Mouse (Mus musculus): ENCODE results near the gene Hist3h2ba. TPM values are rescaled to one million over a fixed set of nuclear protein-coding genes. Genes with fewer than 3 reads are reported as not detected.
A peak's percentile ranks its signal among the peaks of the same experiment; 100 is the strongest.

The Hist3h2ba gene
- total and polyA plus RNA-seq, 2 experiments from 2014 or later: 7.0 to 26.3 TPM

- H3K27me3 ChIP-seq (ENCODE audit: control insufficient read depth, insufficient read depth, low read length): peaks cover 5% of the 10 kb centered on the region; the same call in 1 of the 2 replicates
- 29% methylated on average over 5 of the region's 5 CpGs for WGBS
- H3K36me3 ChIP-seq (replicated peaks; ENCODE audit: control insufficient read depth, insufficient read depth, low read length): peaks cover 23% of the 10 kb centered on the region
- H3K4me1 ChIP-seq (ENCODE audit: control insufficient read depth, insufficient read depth): peaks cover 77% of the 10 kb centered on the region
- no peak for DNase-seq (ENCODE audit: low spot score)
- no peak for ATAC-seq (ENCODE audit: insufficient read depth, low read depth)
- no peaks in the 10 kb centered on the region for H3K9me3 ChIP-seq (replicated peaks; ENCODE audit: control insufficient read depth, low read length)
- TF ChIP-seq EP300 (IDR thresholded peaks at IDR 0.05; ENCODE audit: low read depth) (no peak; the same call in 1 of the 2 replicates), CTCF (IDR thresholded peaks at IDR 0.05; ENCODE audit: low read depth) (no peak)
- peak overlapping the region; percentile 84; the same call in 1 of the 2 replicates for H3K27ac ChIP-seq (ENCODE audit: low read depth)
- peak overlapping the region; percentile 40 for H3K4me3 ChIP-seq (ENCODE audit: low read depth, low read length)
- H3K9ac ChIP-seq (replicated peaks; ENCODE audit: low read depth, low read length): peak overlapping the region; percentile 9; the same call in 1 of the 2 replicates
- H3K4me2 ChIP-seq (ENCODE audit: low read depth, low read length): peak overlapping the region; percentile 64
Measured at GRCm38 (mm10) chr11:58997541-58997940, 48.8 kb downstream of the Hist3h2ba start.

Small RNA genes lying within 50 kb of the gene (microRNA-seq; reads per million reads assigned to microRNA genes)
- gene Gm44313: not detected

Other genes starting within 250 kb of the Hist3h2ba start
- not detected in 2 replicates for gene Olfr319, start 249.8 kb upstream of the Hist3h2ba start, total RNA-seq (2014; rRNA removed; ENCODE audit: low replicate concordance)
- gene Olfr319, start 249.8 kb upstream of the Hist3h2ba start, polyA plus RNA-seq (2015; fragmentation: Nextera tagmentation; extraction: Ambion mirVana): not detected in 2 replicates
- not detected in 2 replicates for gene Olfr318, start 224.9 kb upstream of the Hist3h2ba start, total RNA-seq (2014; rRNA removed; ENCODE audit: low replicate concordance)
- gene Olfr318, start 224.9 kb upstream of the Hist3h2ba start, polyA plus RNA-seq (2015; fragmentation: Nextera tagmentation; extraction: Ambion mirVana): not detected in 2 replicates
- gene Olfr317, start 209.7 kb upstream of the Hist3h2ba start, total RNA-seq (2014; rRNA removed; ENCODE audit: low replicate concordance): not detected in 2 replicates
- not detected in 2 replicates for gene Olfr317, start 209.7 kb upstream of the Hist3h2ba start, polyA plus RNA-seq (2015; fragmentation: Nextera tagmentation; extraction: Ambion mirVana)
- not detected in 2 replicates for gene Olfr316, start 196.2 kb upstream of the Hist3h2ba start, total RNA-seq (2014; rRNA removed; ENCODE audit: low replicate concordance)
- not detected in 2 replicates for gene Olfr316, start 196.2 kb upstream of the Hist3h2ba start, polyA plus RNA-seq (2015; fragmentation: Nextera tagmentation; extraction: Ambion mirVana)
- gene Olfr315, start 175.7 kb upstream of the Hist3h2ba start, total RNA-seq (2014; rRNA removed; ENCODE audit: low replicate concordance): not detected in 2 replicates
- not detected in 2 replicates for gene Olfr315, start 175.7 kb upstream of the Hist3h2ba start, polyA plus RNA-seq (2015; fragmentation: Nextera tagmentation; extraction: Ambion mirVana)
- gene Olfr314, start 166.0 kb upstream of the Hist3h2ba start, total RNA-seq (2014; rRNA removed; ENCODE audit: low replicate concordance): not detected in 2 replicates
- not detected in 2 replicates for gene Olfr314, start 166.0 kb upstream of the Hist3h2ba start, polyA plus RNA-seq (2015; fragmentation: Nextera tagmentation; extraction: Ambion mirVana)
- not detected in 2 replicates for gene Fam183b, start 147.0 kb upstream of the Hist3h2ba start, total RNA-seq (2014; rRNA removed; ENCODE audit: low replicate concordance)
- 0.87 and 1.9 TPM in 2 replicates for gene Fam183b, start 147.0 kb upstream of the Hist3h2ba start, polyA plus RNA-seq (2015; fragmentation: Nextera tagmentation; extraction: Ambion mirVana)
- gene Olfr313, start 133.9 kb upstream of the Hist3h2ba start, total RNA-seq (2014; rRNA removed; ENCODE audit: low replicate concordance): 0.12 TPM in 1 of 2 replicates, not detected in the other
- 0.04 TPM in 1 of 2 replicates, not detected in the other for gene Olfr313, start 133.9 kb upstream of the Hist3h2ba start, polyA plus RNA-seq (2015; fragmentation: Nextera tagmentation; extraction: Ambion mirVana)
- 0.35 TPM in 1 of 2 replicates, not detected in the other for gene Olfr312, start 119.7 kb upstream of the Hist3h2ba start, total RNA-seq (2014; rRNA removed; ENCODE audit: low replicate concordance)
- 0.05 TPM in 1 of 2 replicates, not detected in the other for gene Olfr312, start 119.7 kb upstream of the Hist3h2ba start, polyA plus RNA-seq (2015; fragmentation: Nextera tagmentation; extraction: Ambion mirVana)
- gene Olfr311, start 109.7 kb upstream of the Hist3h2ba start, total RNA-seq (2014; rRNA removed; ENCODE audit: low replicate concordance): not detected in 2 replicates
- gene Olfr311, start 109.7 kb upstream of the Hist3h2ba start, polyA plus RNA-seq (2015; fragmentation: Nextera tagmentation; extraction: Ambion mirVana): 0.07 TPM in 1 of 2 replicates, not detected in the other
- gene Gm12258, start 101.8 kb upstream of the Hist3h2ba start, total RNA-seq (2014; rRNA removed; ENCODE audit: low replicate concordance): 2.5 and 2.7 TPM in 2 replicates
- gene Gm12258, start 101.8 kb upstream of the Hist3h2ba start, polyA plus RNA-seq (2015; fragmentation: Nextera tagmentation; extraction: Ambion mirVana): 2.1 and 2.7 TPM in 2 replicates
- gene 2810021J22Rik, start 81.7 kb upstream of the Hist3h2ba start, total RNA-seq (2014; rRNA removed; ENCODE audit: low replicate concordance): 1.4 and 1.5 TPM in 2 replicates
- gene 2810021J22Rik, start 81.7 kb upstream of the Hist3h2ba start, polyA plus RNA-seq (2015; fragmentation: Nextera tagmentation; extraction: Ambion mirVana): 2.2 and 3.4 TPM in 2 replicates
- 4.1 and 6.6 TPM in 2 replicates for gene Zfp39, start 44.7 kb upstream of the Hist3h2ba start, total RNA-seq (2014; rRNA removed; ENCODE audit: low replicate concordance)
- gene Zfp39, start 44.7 kb upstream of the Hist3h2ba start, polyA plus RNA-seq (2015; fragmentation: Nextera tagmentation; extraction: Ambion mirVana): 2.2 TPM in 2 replicates
- gene Btnl10, start 31.0 kb upstream of the Hist3h2ba start, total RNA-seq (2014; rRNA removed; ENCODE audit: low replicate concordance): not detected in 2 replicates
- gene Btnl10, start 31.0 kb upstream of the Hist3h2ba start, polyA plus RNA-seq (2015; fragmentation: Nextera tagmentation; extraction: Ambion mirVana): 0.07 TPM in 1 of 2 replicates, not detected in the other
- gene Rnf187, start 10.0 kb upstream of the Hist3h2ba start, total RNA-seq (2014; rRNA removed; ENCODE audit: low replicate concordance): 301 and 362 TPM in 2 replicates
- gene Rnf187, start 10.0 kb upstream of the Hist3h2ba start, polyA plus RNA-seq (2015; fragmentation: Nextera tagmentation; extraction: Ambion mirVana): 145 and 147 TPM in 2 replicates
- 90.4 and 94.8 TPM in 2 replicates for gene Hist3h2a, start 5.8 kb downstream of the Hist3h2ba start, total RNA-seq (2014; rRNA removed; ENCODE audit: low replicate concordance)
- 43.1 and 63.4 TPM in 2 replicates for gene Hist3h2a, start 5.8 kb downstream of the Hist3h2ba start, polyA plus RNA-seq (2015; fragmentation: Nextera tagmentation; extraction: Ambion mirVana)
- 0.62 TPM in 1 of 2 replicates, not detected in the other for gene Trim17, start 5.8 kb downstream of the Hist3h2ba start, total RNA-seq (2014; rRNA removed; ENCODE audit: low replicate concordance)
- 0.26 and 0.33 TPM in 2 replicates for gene Trim17, start 5.8 kb downstream of the Hist3h2ba start, polyA plus RNA-seq (2015; fragmentation: Nextera tagmentation; extraction: Ambion mirVana)
- gene Trim11, start 29.2 kb downstream of the Hist3h2ba start, total RNA-seq (2014; rRNA removed; ENCODE audit: low replicate concordance): 36.8 and 37.4 TPM in 2 replicates
- 26.0 and 26.5 TPM in 2 replicates for gene Trim11, start 29.2 kb downstream of the Hist3h2ba start, polyA plus RNA-seq (2015; fragmentation: Nextera tagmentation; extraction: Ambion mirVana)
- 225 and 245 TPM in 2 replicates for gene Obscn, start 187.5 kb downstream of the Hist3h2ba start, total RNA-seq (2014; rRNA removed; ENCODE audit: low replicate concordance)
- gene Obscn, start 187.5 kb downstream of the Hist3h2ba start, polyA plus RNA-seq (2015; fragmentation: Nextera tagmentation; extraction: Ambion mirVana): 106 and 107 TPM in 2 replicates
- gene Iba57, start 214.8 kb downstream of the Hist3h2ba start, total RNA-seq (2014; rRNA removed; ENCODE audit: low replicate concordance): 10.2 and 12.4 TPM in 2 replicates
- gene Iba57, start 214.8 kb downstream of the Hist3h2ba start, polyA plus RNA-seq (2015; fragmentation: Nextera tagmentation; extraction: Ambion mirVana): 10.7 and 11.0 TPM in 2 replicates
- 0.08 and 0.12 TPM in 2 replicates for gene Gjc2, start 234.3 kb downstream of the Hist3h2ba start, total RNA-seq (2014; rRNA removed; ENCODE audit: low replicate concordance)
- gene Gjc2, start 234.3 kb downstream of the Hist3h2ba start, polyA plus RNA-seq (2015; fragmentation: Nextera tagmentation; extraction: Ambion mirVana): 0.63 and 0.75 TPM in 2 replicates
- gene Guk1, start 243.3 kb downstream of the Hist3h2ba start, total RNA-seq (2014; rRNA removed; ENCODE audit: low replicate concordance): 47.5 and 60.3 TPM in 2 replicates
- gene Guk1, start 243.3 kb downstream of the Hist3h2ba start, polyA plus RNA-seq (2015; fragmentation: Nextera tagmentation; extraction: Ambion mirVana): 138 and 146 TPM in 2 replicates